In the genomic region with DNA sequence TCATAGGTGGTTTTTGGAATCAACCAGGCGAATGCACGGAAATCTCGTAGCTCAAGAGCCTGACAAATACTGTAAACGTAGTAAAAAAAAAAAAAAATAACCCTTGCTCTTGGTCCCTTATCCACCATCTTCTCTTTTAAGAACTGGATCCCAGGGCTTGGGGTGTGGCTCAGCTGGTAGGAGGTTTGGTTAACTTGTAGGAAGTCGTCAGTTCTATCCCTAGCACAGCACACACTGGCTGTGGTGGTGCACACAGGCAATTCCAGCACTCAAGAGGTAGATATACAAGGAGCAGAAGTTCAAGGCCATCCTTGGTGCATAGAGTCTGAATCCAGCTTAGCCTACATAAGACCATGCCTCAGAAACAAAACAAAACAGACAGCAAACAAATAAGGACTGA, we compare ENCODE assay signal across 8 mouse cellular contexts. TPM values are rescaled to one million over a fixed set of nuclear protein-coding genes. Genes with fewer than 3 reads are reported as not detected.
DNase-seq lines count a peak whose midpoint lies in the region; ATAC-seq and TF ChIP-seq lines count a peak whose summit lies in the region.

No protein-coding gene starts in this region.

- H3K9me3 ChIP-seq in G1E (replicated peaks) = no peaks in the 10 kb centered on the region
- no peaks in the 10 kb centered on the region for H3K9me3 ChIP-seq in liver, embryonic 13.5 days (replicated peaks)

- TF ChIP-seq POLR2A in kidney, adult 2 months (IDR thresholded peaks at IDR 0.05; ENCODE audit: low read depth, low read length) = no peak

- H3K4me3 ChIP-seq in kidney, adult 2 months (ENCODE audit: insufficient read depth, low read depth, low read length) = no peak overlapping the region
- H3K4me3 ChIP-seq in G1E (ENCODE audit: low read depth, low read length) = peak overlapping the region; percentile 66; the same call in 1 of the 2 replicates
- peak overlapping the region; percentile 32 for H3K4me3 ChIP-seq in liver, embryonic 13.5 days (replicated peaks)

- DNase-seq in kidney, adult 2 months = no peak
- no peak for DNase-seq in kidney, adult 9 months
- DNase-seq in G1E (ENCODE audit: low spot score) = no peak
- DNase-seq in liver, embryonic 13.5 days = peak; percentile 15
- DNase-seq in layer of hippocampus, adult 8-10 months (ENCODE audit: low spot score in 2 of 2) = no peak
- DNase-seq in layer of hippocampus, postnatal 14 days (ENCODE audit: low spot score in 2 of 2) = no peak
- no peak for DNase-seq in left cerebral cortex, adult 8-10 months (ENCODE audit: low spot score in 2 of 2)

- no peaks in the 10 kb centered on the region for H3K36me3 ChIP-seq in kidney, adult 2 months (ENCODE audit: control insufficient read depth, insufficient read depth, low read length)
- H3K36me3 ChIP-seq in G1E (replicated peaks) = no peaks in the 10 kb centered on the region
- no peaks in the 10 kb centered on the region for H3K36me3 ChIP-seq in liver, embryonic 13.5 days

- ATAC-seq in G1E (ENCODE audit: extremely low read depth, insufficient number of reproducible peaks, low FRiP score, poor library complexity, severe bottlenecking) = no peak
- peak; percentile 30 for ATAC-seq in common myeloid progenitor, adult 5-6 weeks (replicated peaks; ENCODE audit: low read depth, poor library complexity, severe bottlenecking)
- peak; percentile 75 for ATAC-seq in liver, embryonic 13.5 days (ENCODE audit: low read depth)

- H3K27me3 ChIP-seq in kidney, adult 2 months (replicated peaks; ENCODE audit: control insufficient read depth, insufficient read depth, low read length) = no peaks in the 10 kb centered on the region
- H3K27me3 ChIP-seq in G1E (ENCODE audit: insufficient read depth, low read length) = no peaks in the 10 kb centered on the region
- H3K27me3 ChIP-seq in liver, embryonic 13.5 days = no peaks in the 10 kb centered on the region

- TF ChIP-seq CTCF in kidney, adult 2 months (conservative IDR thresholded peaks at IDR 0.05; ENCODE audit: insufficient read depth, insufficient read length, low read depth, low read length) = no peak
- TF ChIP-seq CTCF in G1E (IDR thresholded peaks at IDR 0.05; ENCODE audit: low read depth, low read length) = no peak

- H3K4me2 ChIP-seq in liver, embryonic 13.5 days = peak overlapping the region; percentile 67

- H3K27ac ChIP-seq in kidney, adult 2 months (ENCODE audit: insufficient read depth, low read depth, low read length) = 0 out of 2 replicates have a peak overlapping the region, but pooled peaks have one; percentile 1
- H3K27ac ChIP-seq in liver, embryonic 13.5 days = peak overlapping the region; percentile 84

- peaks cover 2% of the 10 kb centered on the region; the same call in 1 of the 2 replicates for H3K4me1 ChIP-seq in kidney, adult 2 months (ENCODE audit: control insufficient read depth, insufficient read depth, low read length)
- H3K4me1 ChIP-seq in G1E (ENCODE audit: insufficient read depth, low read depth, low read length) = peaks cover 45% of the 10 kb centered on the region
- peaks cover 30% of the 10 kb centered on the region for H3K4me1 ChIP-seq in liver, embryonic 13.5 days (replicated peaks)

- peak overlapping the region; percentile 48 for H3K9ac ChIP-seq in liver, embryonic 13.5 days

- WGBS in kidney, adult 2 months = 80% methylated on average over 5 of the region's 5 CpGs
- WGBS in liver, embryonic 13.5 days (ENCODE audit: insufficient replicate concordance) = 11% methylated on average over 5 of the region's 5 CpGs

RNA-seq across cellular contexts. Expression of a gene that starts 44.5 kb away (rescaled TPM):
- polyA plus RNA-seq in kidney, adult 2 months (2012; rRNA removed) = 30.6 and 33.1 TPM in 2 replicates
- total RNA-seq in G1E (2014; fragmentation: Nextera tagmentation) (124 and 125 TPM in 2 replicates), G1E (2017) (34.6 and 36.9 TPM in 2 replicates)
- 14.3 and 47.3 TPM in 2 replicates for polyA plus RNA-seq in G1E (2012)
- 38.3 and 46.9 TPM in 2 replicates for total RNA-seq in common myeloid progenitor, adult 5-6 weeks (2017)
- 17.0 and 24.6 TPM in 2 replicates for polyA plus RNA-seq in liver, embryonic 13.5 days (2015; fragmentation: Nextera tagmentation; extraction: Ambion mirVana)
- 10 to 100 TPM; 27.6 to 36.3 (median 30.7) TPM for total RNA-seq in layer of hippocampus, adult 8-10 months (2022)
- total RNA-seq in layer of hippocampus, postnatal 14 days (2021) = 10 to 100 TPM; 36.6 to 42.6 TPM
- total RNA-seq in left cerebral cortex, adult 8-10 months (2022) = 10 to 100 TPM; 21.1 to 23.8 (median 22.5) TPM

RNA-seq across cellular contexts. Expression of a gene that starts 48.2 kb away (rescaled TPM):
- polyA plus RNA-seq in kidney, adult 2 months (2012; rRNA removed) = 261 and 276 TPM in 2 replicates
- not detected in 2 replicates for total RNA-seq in G1E (2014; fragmentation: Nextera tagmentation)
- 5.0 and 6.0 TPM in 2 replicates for total RNA-seq in G1E (2017)
- not detected in 2 replicates for polyA plus RNA-seq in G1E (2012)
- 0.92 and 1.6 TPM in 2 replicates for total RNA-seq in common myeloid progenitor, adult 5-6 weeks (2017)
- polyA plus RNA-seq in liver, embryonic 13.5 days (2015; fragmentation: Nextera tagmentation; extraction: Ambion mirVana) = 0.74 and 0.76 TPM in 2 replicates
- 10 to 100 TPM in 2 of 4 experiments, 1 to 10 TPM in 2; 4.1 to 26.9 (median 12.8) TPM for total RNA-seq in layer of hippocampus, adult 8-10 months (2022)
- total RNA-seq in layer of hippocampus, postnatal 14 days (2021) = 1 to 10 TPM; 3.7 to 4.6 TPM
- 10 to 100 TPM in 2 of 4 experiments, 1 to 10 TPM in 2; 6.6 to 19.8 (median 10.3) TPM for total RNA-seq in left cerebral cortex, adult 8-10 months (2022)
